Mouse (Mus musculus): ENCODE results near the gene Capzb.

GRCm38 (mm10) chr4:139229271-139229670 is 36.6 kb downstream of the Capzb start:
- TF ChIP-seq CTCF (IDR thresholded peaks at IDR 0.05 in 2 of 3, conservative IDR thresholded peaks at IDR 0.05 in 1 of 3; ENCODE audit: control insufficient read depth in 1 of 3, insufficient read depth in 1 of 3, low read depth in 2 of 3, low read length in 3 of 3, poor library complexity in 1 of 3, severe bottlenecking in 1 of 3) (no peak), GATA1 (IDR thresholded peaks at IDR 0.05; ENCODE audit: low read depth, low read length) (no peak), POLR2A (IDR thresholded peaks at IDR 0.05; ENCODE audit: control insufficient read depth in 1 of 2, insufficient read depth in 1 of 2, low read depth in 1 of 2, low read length in 2 of 2, poor library complexity in 1 of 2) (no peak), EP300 (IDR thresholded peaks at IDR 0.05; ENCODE audit: low read depth in 1 of 2, low read length in 2 of 2) (no peak), RCOR1 (IDR thresholded peaks at IDR 0.05; ENCODE audit: low read depth, low read length) (no peak), CHD2 (IDR thresholded peaks at IDR 0.05; ENCODE audit: low read length) (no peak), RAD21 (IDR thresholded peaks at IDR 0.05; ENCODE audit: low read depth, low read length) (no peak), USF1 (IDR thresholded peaks at IDR 0.05; ENCODE audit: low read depth, low read length) (no peak), POLR2AphosphoS5 (IDR thresholded peaks at IDR 0.05; ENCODE audit: borderline replicate concordance, low read depth, low read length) (no peak), MYB (IDR thresholded peaks at IDR 0.05; ENCODE audit: low read depth, low read length) (no peak), ETS1 (IDR thresholded peaks at IDR 0.05; ENCODE audit: low read depth, low read length) (no peak), ELF1 (IDR thresholded peaks at IDR 0.05; ENCODE audit: low read depth, low read length) (no peak)
